In the genomic region with DNA sequence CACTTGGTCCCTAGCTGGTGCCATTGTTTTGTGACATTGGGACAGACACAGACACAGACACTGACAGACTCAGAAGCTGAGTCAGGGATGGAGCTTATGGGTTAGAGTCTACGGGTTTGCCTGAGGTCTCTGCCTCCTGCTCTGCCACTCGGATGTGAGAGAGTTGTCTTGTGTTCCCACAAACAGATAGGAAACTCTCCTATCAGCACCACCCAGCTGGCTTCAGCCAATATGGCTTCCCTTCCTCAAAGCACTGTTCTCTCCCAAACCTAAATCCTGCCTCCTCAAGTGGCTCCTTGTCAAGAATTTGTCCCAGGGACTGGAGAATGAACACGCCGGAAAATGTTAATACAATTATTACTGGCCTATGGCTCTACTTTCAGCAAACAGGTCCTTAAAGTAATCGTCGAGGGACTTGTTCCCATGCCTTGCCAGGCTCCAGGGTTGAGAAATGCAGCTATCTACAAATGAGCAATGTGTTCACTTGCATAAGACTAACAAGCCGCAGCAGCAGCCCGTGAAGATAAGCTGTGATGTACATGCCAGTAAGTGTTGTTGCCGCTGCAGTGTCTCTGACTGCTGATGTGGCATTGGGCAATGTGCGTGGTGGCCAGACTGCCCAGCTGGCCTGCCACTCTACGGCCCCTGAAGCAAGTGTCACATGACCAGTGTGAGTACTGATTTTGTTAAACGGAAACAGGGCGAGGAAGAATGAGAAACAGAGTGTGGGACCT, we compare ENCODE assay signal across 13 mouse cellular contexts. TPM values are rescaled to one million over a fixed set of nuclear protein-coding genes. Genes with fewer than 3 reads are reported as not detected.
DNase-seq lines count a peak whose midpoint lies in the region; ATAC-seq lines count a peak whose summit lies in the region.
"Had no signal": no experiment of that assay in that cellular context is flagged by ENCODE, and none has a peak within 500 bp of the region (broad histone marks: within the 10 kb centered on the region; RNA-seq: fewer than 3 reads in every experiment).

No protein-coding gene starts in this region.

- H3K4me1 ChIP-seq in brown adipose tissue, adult 24 weeks (ENCODE audit: control insufficient read depth, insufficient read depth, insufficient read length, low read length): peaks cover 18% of the 10 kb centered on the region
- H3K4me1 ChIP-seq in megakaryocyte, embryonic 14.5 days: peaks cover 74% of the 10 kb centered on the region
- H3K4me1 ChIP-seq in forebrain, embryonic 11.5 days (replicated peaks; ENCODE audit: control insufficient read depth, insufficient read depth, low read length): peaks cover 4% of the 10 kb centered on the region; the same call in 1 of the 2 replicates
- peaks cover 6% of the 10 kb centered on the region; the same call in 1 of the 2 replicates for H3K4me1 ChIP-seq in forebrain, embryonic 13.5 days

- peaks cover 23% of the 10 kb centered on the region for H3K27me3 ChIP-seq in megakaryocyte, embryonic 14.5 days (replicated peaks)
- no peaks in the 10 kb centered on the region for H3K27me3 ChIP-seq in forebrain, embryonic 11.5 days (ENCODE audit: control insufficient read depth, insufficient read depth, low read length)
- H3K27me3 ChIP-seq in forebrain, embryonic 13.5 days: no peaks in the 10 kb centered on the region
- H3K27me3 ChIP-seq: limb, embryonic 13.5 days had no signal

- H3K4me2 ChIP-seq in forebrain, embryonic 11.5 days (ENCODE audit: low read depth, low read length, severe bottlenecking): no peak overlapping the region
- no peak overlapping the region for H3K4me2 ChIP-seq in forebrain, embryonic 13.5 days
- H3K4me2 ChIP-seq: limb, embryonic 13.5 days had no signal

- H3K9me3 ChIP-seq in megakaryocyte, embryonic 14.5 days: peaks cover 3% of the 10 kb centered on the region
- H3K9me3 ChIP-seq in forebrain, embryonic 11.5 days (ENCODE audit: control insufficient read depth, low read length): no peaks in the 10 kb centered on the region
- no peaks in the 10 kb centered on the region for H3K9me3 ChIP-seq in forebrain, embryonic 13.5 days (replicated peaks)
- H3K9me3 ChIP-seq: forebrain, embryonic 10.5 days; limb, embryonic 13.5 days had no signal

- H3K9ac ChIP-seq in forebrain, embryonic 11.5 days (ENCODE audit: low read length): no peak overlapping the region
- no peak overlapping the region for H3K9ac ChIP-seq in forebrain, embryonic 13.5 days
- H3K9ac ChIP-seq: limb, embryonic 13.5 days had no signal

- peak; percentile 27 to 34 for DNase-seq in lung, adult 18-20 months
- no peak for DNase-seq in lung, postnatal 25 days (ENCODE audit: low spot score)
- no peak for DNase-seq in testis, postnatal 14 days (ENCODE audit: low spot score)
- DNase-seq in forebrain, embryonic 11.5 days (ENCODE audit: low spot score): no peak
- DNase-seq: cerebellum, adult 8-10 months; kidney, adult 18-20 months had no signal

- ATAC-seq in hematopoietic stem cell, adult 5-6 weeks (replicated peaks in 1 of 2; ENCODE audit: insufficient read depth in 1 of 2, low FRiP score in 2 of 2, low TSS enrichment in 1 of 2, low read depth in 1 of 2, poor library complexity in 2 of 2, severe bottlenecking in 2 of 2): peak; percentile 25 to 56; a peak in 1 of 4 replicates
- ATAC-seq in forebrain, embryonic 11.5 days (replicated peaks; ENCODE audit: low FRiP score): no peak
- ATAC-seq in forebrain, embryonic 13.5 days: no peak

- H3K4me3 ChIP-seq in brown adipose tissue, adult 24 weeks (ENCODE audit: insufficient read depth, low read depth, low read length): no peak overlapping the region
- peak overlapping the region; percentile 77 for H3K4me3 ChIP-seq in megakaryocyte, embryonic 14.5 days (replicated peaks)
- no peak overlapping the region for H3K4me3 ChIP-seq in forebrain, embryonic 11.5 days (ENCODE audit: low read depth, low read length)
- H3K4me3 ChIP-seq in forebrain, embryonic 13.5 days: no peak overlapping the region
- H3K4me3 ChIP-seq: forebrain, embryonic 10.5 days; limb, embryonic 13.5 days had no signal

- H3K36me3 ChIP-seq in megakaryocyte, embryonic 14.5 days (replicated peaks; ENCODE audit: low read length): no peaks in the 10 kb centered on the region
- H3K36me3 ChIP-seq in forebrain, embryonic 11.5 days (ENCODE audit: control insufficient read depth, insufficient read depth, low read length): no peaks in the 10 kb centered on the region
- no peaks in the 10 kb centered on the region for H3K36me3 ChIP-seq in forebrain, embryonic 13.5 days (ENCODE audit: poor library complexity, severe bottlenecking)
- H3K36me3 ChIP-seq: forebrain, embryonic 10.5 days; limb, embryonic 13.5 days had no signal

- 87% methylated on average over 13 of the region's 13 CpGs for WGBS in forebrain, embryonic 11.5 days
- 84% methylated on average over 13 of the region's 13 CpGs for WGBS in forebrain, embryonic 13.5 days

- peak overlapping the region; percentile 11 for H3K27ac ChIP-seq in brown adipose tissue, adult 24 weeks (replicated peaks; ENCODE audit: low read depth, low read length)
- no peak overlapping the region for H3K27ac ChIP-seq in forebrain, embryonic 11.5 days (ENCODE audit: low read depth, low read length)
- no peak overlapping the region for H3K27ac ChIP-seq in forebrain, embryonic 13.5 days
- H3K27ac ChIP-seq: forebrain, embryonic 10.5 days; limb, embryonic 13.5 days had no signal

RNA-seq across cellular contexts. Expression of a gene that starts 33.6 kb away (rescaled TPM):
- not detected in 2 replicates for polyA plus RNA-seq in brown adipose tissue, adult 24 weeks (2012; ENCODE audit: insufficient read depth, insufficient read length, missing spikeins)
- total RNA-seq in hematopoietic stem cell, adult 5-6 weeks (2017): 0.65 and 3.3 TPM in 2 replicates
- 0.34 TPM in 1 of 2 replicates, not detected in the other for polyA plus RNA-seq in megakaryocyte, embryonic 14.5 days (2012; ENCODE audit: insufficient read depth, low replicate concordance)
- 0.17 and 0.45 TPM in 2 replicates for polyA plus RNA-seq in forebrain, embryonic 11.5 days (2014; fragmentation: Nextera tagmentation; extraction: Ambion mirVana)
- 0.18 and 0.20 TPM in 2 replicates for polyA plus RNA-seq in forebrain, embryonic 13.5 days (2015; fragmentation: Nextera tagmentation; extraction: Ambion mirVana)

RNA-seq across cellular contexts. Expression of a gene that starts 50.7 kb away (rescaled TPM):
- polyA plus RNA-seq in brown adipose tissue, adult 24 weeks (2012; ENCODE audit: insufficient read depth, insufficient read length, missing spikeins): not detected in 2 replicates
- not detected in 2 replicates for total RNA-seq in hematopoietic stem cell, adult 5-6 weeks (2017)
- not detected in 2 replicates for polyA plus RNA-seq in megakaryocyte, embryonic 14.5 days (2012; ENCODE audit: insufficient read depth, low replicate concordance)
- not detected in 2 replicates for polyA plus RNA-seq in forebrain, embryonic 11.5 days (2014; fragmentation: Nextera tagmentation; extraction: Ambion mirVana)
- not detected in 2 replicates for polyA plus RNA-seq in forebrain, embryonic 13.5 days (2015; fragmentation: Nextera tagmentation; extraction: Ambion mirVana)
- polyA plus RNA-seq: forebrain, embryonic 10.5 days; limb, embryonic 13.5 days; neural tube, embryonic 14.5 days had no signal

Comparison
In these comparisons a context has a peak if more than half of its experiments do, and no peak if none do; other contexts are left out.
1. DNase-seq: peak in lung, adult 18-20 months (2 of 2); none in lung, postnatal 25 days (single experiment), testis, postnatal 14 days (single experiment) and forebrain, embryonic 11.5 days (single experiment).
2. ATAC-seq: peak in hematopoietic stem cell, adult 5-6 weeks (2 of 2); none in forebrain, embryonic 11.5 days (single experiment) and forebrain, embryonic 13.5 days (single experiment).